ENCODE assay signal across 22 mouse cellular contexts in the genomic region with DNA sequence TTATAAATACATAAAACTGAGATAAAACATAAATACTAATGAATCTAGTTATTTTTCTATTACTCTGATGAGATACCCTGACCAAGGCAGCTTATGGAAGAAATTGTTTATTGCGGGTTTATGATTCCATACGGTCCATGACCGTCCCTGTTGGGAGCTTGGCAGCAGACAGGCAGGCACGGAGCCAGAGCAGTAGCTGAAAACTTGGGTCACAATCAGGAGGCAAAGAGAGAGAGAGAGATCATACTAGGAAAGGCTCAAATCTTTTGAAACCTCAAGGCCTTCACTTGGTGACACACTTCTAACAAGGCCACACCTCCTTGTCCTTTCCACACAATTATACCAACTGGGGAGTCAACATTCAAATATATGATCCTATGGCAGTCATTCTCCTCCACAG.
DNase-seq lines count a peak whose midpoint lies in the region; ATAC-seq lines count a peak whose summit lies in the region.
"Had no signal": no experiment of that assay in that cellular context is flagged by ENCODE, and none has a peak within 500 bp of the region (broad histone marks: within the 10 kb centered on the region; RNA-seq: fewer than 3 reads in every experiment).

No protein-coding gene starts in this region.

- intact Hi-C loops in heart, postnatal 36 days (cut with DNase I) = no loop called here

- H3K4me3 ChIP-seq in brown adipose tissue, adult 24 weeks (ENCODE audit: insufficient read depth, low read depth, low read length) = no peak overlapping the region
- no peak overlapping the region for H3K4me3 ChIP-seq in midbrain, embryonic 13.5 days (replicated peaks)
- no peak overlapping the region for H3K4me3 ChIP-seq in midbrain, embryonic 10.5 days
- H3K4me3 ChIP-seq: embryonic facial prominence, embryonic 13.5 days; erythroblast, embryonic 14.5 days; forebrain, embryonic 12.5 days; heart, embryonic 10.5 days; hindbrain, embryonic 10.5 days; limb, embryonic 15.5 days; midbrain, embryonic 12.5 days had no signal

- 90% methylated on average over 4 of the region's 4 CpGs for WGBS in midbrain, embryonic 13.5 days
- WGBS in midbrain, embryonic 10.5 days = 91% methylated on average over 4 of the region's 4 CpGs

- H3K36me3 ChIP-seq in midbrain, embryonic 13.5 days = no peaks in the 10 kb centered on the region
- H3K36me3 ChIP-seq in midbrain, embryonic 10.5 days = no peaks in the 10 kb centered on the region
- H3K36me3 ChIP-seq: embryonic facial prominence, embryonic 13.5 days; forebrain, embryonic 12.5 days; heart, embryonic 10.5 days; hindbrain, embryonic 10.5 days; limb, embryonic 15.5 days; midbrain, embryonic 12.5 days had no signal

- no peaks in the 10 kb centered on the region for H3K9me3 ChIP-seq in midbrain, embryonic 13.5 days
- no peaks in the 10 kb centered on the region for H3K9me3 ChIP-seq in midbrain, embryonic 10.5 days (replicated peaks)
- H3K9me3 ChIP-seq: embryonic facial prominence, embryonic 13.5 days; forebrain, embryonic 12.5 days; heart, embryonic 10.5 days; hindbrain, embryonic 10.5 days; limb, embryonic 15.5 days; midbrain, embryonic 12.5 days had no signal

- DNase-seq in cerebellum, adult 18-20 months = peak; percentile 56
- DNase-seq in cerebellum, adult 11 months = no peak
- DNase-seq in heart, adult 18-20 months = peak; percentile 13 to 35
- DNase-seq in heart, postnatal 36 days = no peak
- peak; percentile 67 for DNase-seq in adrenal gland, postnatal 14 days
- no peak for DNase-seq in midbrain, embryonic 10.5 days (ENCODE audit: low spot score)
- DNase-seq: embryo, embryonic 11 days; kidney, adult 11 months; kidney, postnatal 4 days; lung, postnatal 10 days; thymus, adult 18-20 months; thymus, postnatal 4 days had no signal

- no peak overlapping the region for H3K4me2 ChIP-seq in midbrain, embryonic 13.5 days (replicated peaks)
- H3K4me2 ChIP-seq: embryonic facial prominence, embryonic 13.5 days; forebrain, embryonic 12.5 days; limb, embryonic 15.5 days; midbrain, embryonic 12.5 days had no signal

- H3K9ac ChIP-seq in midbrain, embryonic 13.5 days (replicated peaks) = no peak overlapping the region
- H3K9ac ChIP-seq: embryonic facial prominence, embryonic 13.5 days; forebrain, embryonic 12.5 days; limb, embryonic 15.5 days; midbrain, embryonic 12.5 days had no signal

- H3K27ac ChIP-seq in brown adipose tissue, adult 24 weeks (replicated peaks; ENCODE audit: low read depth, low read length) = peak overlapping the region; percentile 14; the same call in 1 of the 2 replicates
- no peak overlapping the region for H3K27ac ChIP-seq in midbrain, embryonic 13.5 days
- H3K27ac ChIP-seq in midbrain, embryonic 10.5 days (replicated peaks) = no peak overlapping the region
- H3K27ac ChIP-seq: embryonic facial prominence, embryonic 13.5 days; forebrain, embryonic 12.5 days; heart, embryonic 10.5 days; hindbrain, embryonic 10.5 days; limb, embryonic 15.5 days; midbrain, embryonic 12.5 days had no signal

- H3K4me1 ChIP-seq in brown adipose tissue, adult 24 weeks (ENCODE audit: control insufficient read depth, insufficient read depth, insufficient read length, low read length) = peaks cover 4% of the 10 kb centered on the region; the same call in 1 of the 2 replicates
- H3K4me1 ChIP-seq in midbrain, embryonic 13.5 days (replicated peaks) = peaks cover 14% of the 10 kb centered on the region
- H3K4me1 ChIP-seq in midbrain, embryonic 10.5 days = peaks cover 19% of the 10 kb centered on the region
- H3K4me1 ChIP-seq: embryonic facial prominence, embryonic 13.5 days; heart, embryonic 10.5 days; limb, embryonic 15.5 days had no signal

- no peak for ATAC-seq in midbrain, embryonic 13.5 days
- ATAC-seq: Patski had no signal

- no peaks in the 10 kb centered on the region for H3K27me3 ChIP-seq in midbrain, embryonic 13.5 days
- H3K27me3 ChIP-seq in midbrain, embryonic 10.5 days (ENCODE audit: low read depth, poor library complexity, severe bottlenecking) = no peaks in the 10 kb centered on the region
- H3K27me3 ChIP-seq: embryonic facial prominence, embryonic 13.5 days; forebrain, embryonic 12.5 days; limb, embryonic 15.5 days; midbrain, embryonic 12.5 days; Patski had no signal

Comparison
In these comparisons a context has a peak if more than half of its experiments do, and no peak if none do; other contexts are left out.
1. DNase-seq: peak in cerebellum, adult 18-20 months (2 of 2), heart, adult 18-20 months (2 of 2) and adrenal gland, postnatal 14 days (single experiment); none in cerebellum, adult 11 months (single experiment), heart, postnatal 36 days (0 of 2) and midbrain, embryonic 10.5 days (single experiment).